Mouse (Mus musculus) embryonic fibroblast, embryonic 13.5 days (primary cell): Measurements from ENCODE around the gene Rnaset2b.
A peak's percentile ranks its signal among the peaks of the same experiment; 100 is the strongest.
"Not testable (repeated sequence)": the region's sequence is repeated elsewhere in the genome, so short reads cannot be mapped to it uniquely, and the experiment has no call there.

Experiments used
- CTCF ChIP-seq: IDR thresholded peaks from 2 replicates; pipeline ENCODE4 v1.5.1; 2011; ENCODE audit warnings: mild to moderate bottlenecking, control low read depth, low read length, moderate library complexity, borderline replicate concordance; ENCODE audit not compliant: insufficient read depth
- POLR2A ChIP-seq: IDR thresholded peaks from 2 replicates; pipeline ENCODE4 v1.6.1; 2011; ENCODE audit warnings: low read depth, mild to moderate bottlenecking, control low read depth, low read length, moderate library complexity

- TF ChIP-seq CTCF: not testable (repeated sequence)
- TF ChIP-seq POLR2A: 0 out of 2 replicates have a peak, but pooled peaks have one; percentile 7
Observed at GRCm38 (mm10) chr17:6948769-6949228, 21.6 kb upstream of the Rnaset2b start.
